Mouse (Mus musculus) T-helper 17 cell (primary cell): ENCODE measurements around the gene Crym.

ENCODE experiments used
- in situ Hi-C, 2 experiments: fragments of 300-600 bp; cut with MboI, MseI; formaldehyde crosslinking; loops; 1 replicate in 1 of 2; 2 replicates in 1 of 2; pipeline ENCODE4 v1.15.1; 2025; ENCODE audit warnings: high pct_unique_total_duplicates in 2 of 2

The Crym gene

GRCm38 (mm10) chr7:120201771-120202170 lies at the start of gene Crym:
Crym (minus strand) TSS chr7:120202111.
- in situ Hi-C loops, result loop anchor here in 1 of 2 experiments (10.0 kb wide), 1 partner anchor 347 kb away; no protein-coding TSS in a partner anchor

- in situ Hi-C loops, result no loop called here
Observed at GRCm38 (mm10) chr7:120241092-120241491, 39.2 kb upstream of the Crym start.

GRCm38 (mm10) chr7:120228541-120228940 lies 26.6 kb upstream of the Crym start:
- in situ Hi-C loops, result no loop called here

GRCm38 (mm10) chr7:120205989-120206388 lies 4.1 kb upstream of the Crym start:
- in situ Hi-C loops, result loop anchor here in 1 of 2 experiments (5.0 to 10.0 kb wide), 2 partner anchors 64 to 351 kb away; no protein-coding TSS in a partner anchor

- in situ Hi-C loops, result loop anchor here in 1 of 2 experiments (10.0 kb wide), 1 partner anchor 349 kb away; no protein-coding TSS in a partner anchor
Observed at GRCm38 (mm10) chr7:120203789-120204188, 1.9 kb upstream of the Crym start, which contains the start of gene Abca14. Abca14 (plus strand) TSS chr7:120203961.

- in situ Hi-C loops, result loop anchor here in 1 of 2 experiments (10.0 kb wide), 1 partner anchor 346 kb away; no protein-coding TSS in a partner anchor
Observed at GRCm38 (mm10) chr7:120201231-120201744, 623 bp downstream of the Crym start.

GRCm38 (mm10) chr7:120195207-120195606 lies 6.7 kb downstream of the Crym start:
- in situ Hi-C loops, result no loop called here

- in situ Hi-C loops, result no loop called here
Observed at GRCm38 (mm10) chr7:120192816-120193215, 9.1 kb downstream of the Crym start.

GRCm38 (mm10) chr7:120192207-120192606 lies 9.7 kb downstream of the Crym start:
- in situ Hi-C loops, result no loop called here

- in situ Hi-C loops, result no loop called here
Observed at GRCm38 (mm10) chr7:120190150-120190665, 11.7 kb downstream of the Crym start.

- in situ Hi-C loops, result no loop called here
Observed at GRCm38 (mm10) chr7:120189369-120190149, 12.4 kb downstream of the Crym start.

GRCm38 (mm10) chr7:120188946-120189345 lies 13.0 kb downstream of the Crym start:
- in situ Hi-C loops, result no loop called here

- in situ Hi-C loops, result no loop called here
Observed at GRCm38 (mm10) chr7:120182891-120183290, 19.0 kb downstream of the Crym start.

- in situ Hi-C loops, result no loop called here
Observed at GRCm38 (mm10) chr7:120181401-120182230, 20.3 kb downstream of the Crym start.

GRCm38 (mm10) chr7:120180547-120180946 lies 21.4 kb downstream of the Crym start:
- in situ Hi-C loops, result no loop called here

- in situ Hi-C loops, result no loop called here
Observed at GRCm38 (mm10) chr7:120178935-120179334, 23.0 kb downstream of the Crym start.

- in situ Hi-C loops, result no loop called here
Observed at GRCm38 (mm10) chr7:120177611-120178010, 24.3 kb downstream of the Crym start.

- in situ Hi-C loops, result no loop called here
Observed at GRCm38 (mm10) chr7:120174723-120175504, 27.0 kb downstream of the Crym start.

- in situ Hi-C loops, result no loop called here
Observed at GRCm38 (mm10) chr7:120173603-120174244, 28.2 kb downstream of the Crym start, which contains the start of gene Anks4b. Anks4b (plus strand) TSS chr7:120173858.

GRCm38 (mm10) chr7:120172188-120172700 lies 29.7 kb downstream of the Crym start:
- in situ Hi-C loops, result no loop called here
